Mouse (Mus musculus) olfactory bulb, adult 2 months (tissue): ENCODE data around the gene Cald1.

Experiments used
- CTCF ChIP-seq: fragments of 200-500 bp; IDR thresholded peaks from 2 replicates; pipeline ENCODE4 v1.5.1; 2012; ENCODE audit warnings: low read depth, mild to moderate bottlenecking, low read length, moderate library complexity; ENCODE audit not compliant: insufficient read depth
- POLR2A ChIP-seq: fragments of 200-500 bp; IDR thresholded peaks from 2 replicates; pipeline ENCODE4 v1.6.1; 2012; ENCODE audit warnings: mild to moderate bottlenecking, low read depth, low read length, moderate library complexity; ENCODE audit not compliant: insufficient read depth

DNA sequence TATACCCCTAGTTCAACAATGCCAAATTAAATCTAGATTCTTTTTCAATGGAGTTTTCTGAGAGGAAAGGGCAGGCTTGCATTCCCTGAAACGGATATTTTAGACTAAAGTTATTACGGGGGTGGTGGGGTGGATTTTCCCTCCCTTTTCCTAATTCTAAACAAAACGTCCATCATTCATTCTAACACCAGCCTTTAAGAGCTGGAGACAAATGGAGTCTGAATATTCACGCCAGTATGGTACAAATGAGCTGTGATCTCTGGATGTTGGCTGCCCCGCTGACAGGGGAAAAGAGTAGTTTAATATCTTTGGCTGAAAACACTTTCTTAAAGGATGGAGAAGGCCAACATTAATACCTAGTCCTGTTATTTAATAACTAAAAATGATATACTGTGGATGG is 66.4 kb downstream of the Cald1 start:
- no peak for TF ChIP-seq CTCF
- TF ChIP-seq POLR2A: no peak
